Comparison of ENCODE assay signal across 17 mouse cellular contexts in the genomic region with DNA sequence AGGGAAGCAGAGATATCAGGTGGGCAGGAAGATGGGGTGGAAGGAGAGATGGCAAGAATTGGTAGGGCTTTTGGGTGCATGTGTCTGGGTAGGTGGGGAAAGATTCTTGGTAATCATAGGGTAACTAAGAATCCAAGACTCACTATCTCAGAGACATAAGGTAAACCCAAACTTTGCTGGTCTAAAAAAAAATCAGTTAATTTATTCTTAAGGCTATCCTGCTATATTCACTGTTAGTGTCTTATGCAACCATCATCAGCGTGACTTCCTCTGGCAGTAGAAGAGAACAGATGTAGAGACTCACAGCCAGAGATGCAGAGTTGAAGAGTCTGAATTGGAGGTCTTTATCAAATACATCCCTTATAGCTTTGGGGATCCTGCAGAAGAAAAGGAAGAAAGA.
"Had no signal": no experiment of that assay in that cellular context is flagged by ENCODE, and none has a peak within 500 bp of the region (broad histone marks: within the 10 kb centered on the region; RNA-seq: fewer than 3 reads in every experiment).

No protein-coding gene starts in this region.

- ATAC-seq: liver, embryonic 12.5 days; liver, postnatal 0 days; lung, postnatal 0 days; midbrain, embryonic 13.5 days; midbrain, embryonic 15.5 days; midbrain, embryonic 16.5 days had no signal

- DNase-seq: left cerebral cortex, postnatal 4 days; liver; liver, embryonic 13.5 days; liver, postnatal 0 days; lung, adult 18-20 months; lung, adult 2 months; lung, embryonic 14.5 days; lung, postnatal 10 days; lung, postnatal 14 days; lung, postnatal 36 days; lung, postnatal 4 days; midbrain, embryonic 14.5 days had no signal
